Mouse (Mus musculus) kidney, postnatal 4 days (tissue): ENCODE data around the gene Ypel3.

Experiments
- DNase-seq, 2 experiments: peaks; one replicate each; pipeline ENCODE4 v3.0.0; 2021; ENCODE audit warnings: mixed read lengths in 2 of 2

Ypel3 gene

DNA sequence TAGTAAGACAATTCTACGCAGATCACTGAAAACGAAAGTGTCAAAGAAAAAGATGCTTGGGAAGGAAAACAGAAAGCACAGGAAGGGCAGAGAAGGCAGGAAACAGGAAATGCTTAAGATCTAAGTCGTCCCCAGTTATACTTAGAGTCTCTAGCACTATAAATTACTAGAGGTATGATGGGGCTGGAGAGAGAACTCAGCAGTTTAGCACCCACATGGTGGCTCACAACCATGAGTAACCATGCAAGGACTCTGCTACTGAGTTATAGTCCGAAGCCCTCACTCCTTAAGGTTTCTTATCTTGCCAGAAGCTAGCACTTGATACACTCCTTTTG lies 17.5 kb downstream of the Ypel3 start:
- DNase-seq = no peak

DNA sequence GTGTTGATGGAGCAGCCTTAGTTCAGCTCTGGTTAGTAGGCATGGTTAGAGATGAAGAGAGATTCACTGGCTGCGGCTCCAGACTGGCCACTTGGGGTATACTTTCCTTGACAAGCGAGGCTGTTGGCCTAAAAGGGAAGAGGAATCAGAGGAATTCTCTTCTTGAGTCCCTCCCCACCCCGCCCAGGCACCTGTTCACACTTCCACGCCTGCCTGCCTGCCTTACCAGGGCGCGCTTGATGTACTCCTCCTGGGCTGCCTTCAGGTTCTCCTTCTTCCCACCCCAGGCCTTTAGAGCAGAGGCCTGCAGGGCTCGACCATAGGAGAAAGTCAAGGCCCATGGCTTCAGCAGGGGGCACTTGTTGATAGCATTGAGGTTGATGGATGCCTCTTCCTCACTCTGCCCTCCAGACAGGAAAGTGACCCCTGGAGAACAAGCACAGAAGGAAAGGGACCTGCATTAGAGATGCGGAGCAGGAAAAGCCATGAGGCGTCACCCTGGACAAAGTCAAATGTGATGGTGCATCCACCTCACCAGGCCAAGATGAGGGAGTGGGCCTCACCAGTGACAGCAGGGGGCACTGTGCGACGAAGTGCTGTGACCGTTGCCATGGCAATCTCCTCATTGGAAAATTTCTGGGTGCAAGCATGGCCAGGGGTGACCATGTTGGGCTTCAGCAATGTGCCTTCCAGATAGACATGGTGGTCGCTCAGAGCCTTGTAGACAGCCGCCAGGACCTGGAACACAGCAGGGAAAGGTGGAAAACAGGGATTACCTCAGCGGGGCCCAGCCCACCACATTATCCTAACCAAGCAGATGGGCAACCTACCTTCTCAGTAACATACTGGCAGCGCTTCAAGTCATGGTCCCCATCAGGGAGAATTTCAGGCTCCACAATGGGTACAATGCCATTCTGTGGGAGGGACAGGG lies 18.9 kb downstream of the Ypel3 start:
- DNase-seq = no peak

DNA sequence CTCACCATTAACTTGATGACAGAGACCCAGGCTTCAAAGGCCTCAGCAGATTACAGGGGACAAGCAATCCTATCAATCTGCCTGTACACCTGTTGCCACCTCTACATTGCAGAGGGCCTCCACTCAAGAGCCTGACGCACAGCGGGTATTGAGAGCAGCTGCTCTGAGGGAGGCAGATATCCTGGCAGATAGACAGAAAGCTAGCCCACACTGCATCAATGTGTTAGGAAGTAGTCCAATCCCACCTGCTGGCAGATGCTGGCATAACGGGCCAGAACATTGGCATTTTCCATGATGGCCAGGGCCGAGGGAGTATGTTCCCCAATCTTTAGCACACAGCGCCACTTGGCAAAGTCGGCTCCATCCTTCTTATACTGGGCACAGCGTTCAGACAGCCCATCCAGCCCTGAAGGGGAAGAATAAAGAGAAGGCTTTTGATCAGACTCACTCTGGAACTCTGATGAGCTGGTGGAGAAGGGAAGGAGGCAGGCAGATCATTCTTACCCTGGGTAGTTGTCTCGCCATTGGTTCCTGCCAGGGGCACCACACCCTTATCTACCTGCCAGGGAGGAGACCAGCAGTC lies 19.7 kb downstream of the Ypel3 start:
- peak; percentile 61 to 70 for DNase-seq

DNA sequence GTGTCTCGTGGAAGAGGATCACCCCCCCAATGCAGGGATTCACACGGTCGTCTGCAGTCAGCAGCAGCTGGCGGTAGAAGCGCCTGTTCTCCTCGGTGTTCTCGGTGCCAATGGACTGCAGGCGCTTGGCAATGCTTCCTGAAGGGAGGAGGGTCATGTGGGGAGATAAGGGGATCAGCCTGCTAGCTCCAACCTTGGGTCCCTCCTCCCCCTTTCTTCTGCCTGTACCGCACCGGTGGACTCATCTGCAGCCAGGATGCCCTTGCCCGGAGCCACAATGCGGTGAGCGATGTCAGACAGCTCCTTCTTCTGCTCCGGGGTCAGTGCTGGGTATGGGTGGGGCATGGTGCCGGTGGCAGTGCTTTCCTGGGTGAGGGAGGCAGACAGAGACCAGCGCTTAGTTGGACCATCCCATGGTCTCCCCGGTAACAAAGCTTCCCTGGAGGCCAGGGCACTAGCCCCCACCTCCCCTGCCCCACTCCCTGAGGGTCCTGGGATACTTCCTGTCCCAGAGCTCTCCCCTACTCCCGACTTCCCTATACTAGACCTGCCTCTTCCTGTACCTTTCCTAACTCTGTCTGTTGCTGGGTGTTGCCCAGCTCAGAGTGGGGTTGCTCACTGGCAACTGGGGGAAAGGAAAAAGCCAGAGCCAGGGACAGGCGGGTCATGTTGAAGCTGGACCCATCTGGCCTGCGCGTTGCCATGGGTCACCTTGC lies 20.8 kb downstream of the Ypel3 start, which contains the start of gene Fam57b:
Fam57b (plus strand) TSS at position 258 of the 716 bp plus-strand sequence.
- DNase-seq = peak in 1 of 2 experiments; percentile 40

GRCm38 (mm10) chr7:126798127-126799049 lies 21.6 kb downstream of the Ypel3 start:
- DNase-seq = peak in 1 of 2 experiments; percentile 55

DNA sequence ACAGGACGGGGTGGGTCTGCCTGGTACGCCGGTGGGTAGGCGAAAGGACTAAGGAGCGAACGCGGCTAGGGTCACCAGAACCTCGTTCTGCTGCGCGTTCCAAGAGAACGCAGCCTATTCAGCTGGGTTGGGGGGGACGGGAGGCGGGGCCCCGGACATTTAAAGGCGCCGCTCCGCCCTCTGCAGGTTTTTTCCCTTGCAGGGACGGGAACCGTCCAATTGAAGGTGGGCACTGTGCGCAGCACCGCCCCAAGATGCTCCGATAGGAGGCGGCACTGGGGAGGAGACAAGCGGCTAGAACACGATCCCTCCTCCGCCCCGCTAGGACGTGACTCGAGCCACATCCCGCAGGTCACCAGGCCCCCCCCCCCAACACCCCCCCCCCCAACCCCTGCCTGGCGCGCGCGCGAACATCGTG lies 22.3 kb downstream of the Ypel3 start:
- DNase-seq = peak; percentile 97 to 98

DNA sequence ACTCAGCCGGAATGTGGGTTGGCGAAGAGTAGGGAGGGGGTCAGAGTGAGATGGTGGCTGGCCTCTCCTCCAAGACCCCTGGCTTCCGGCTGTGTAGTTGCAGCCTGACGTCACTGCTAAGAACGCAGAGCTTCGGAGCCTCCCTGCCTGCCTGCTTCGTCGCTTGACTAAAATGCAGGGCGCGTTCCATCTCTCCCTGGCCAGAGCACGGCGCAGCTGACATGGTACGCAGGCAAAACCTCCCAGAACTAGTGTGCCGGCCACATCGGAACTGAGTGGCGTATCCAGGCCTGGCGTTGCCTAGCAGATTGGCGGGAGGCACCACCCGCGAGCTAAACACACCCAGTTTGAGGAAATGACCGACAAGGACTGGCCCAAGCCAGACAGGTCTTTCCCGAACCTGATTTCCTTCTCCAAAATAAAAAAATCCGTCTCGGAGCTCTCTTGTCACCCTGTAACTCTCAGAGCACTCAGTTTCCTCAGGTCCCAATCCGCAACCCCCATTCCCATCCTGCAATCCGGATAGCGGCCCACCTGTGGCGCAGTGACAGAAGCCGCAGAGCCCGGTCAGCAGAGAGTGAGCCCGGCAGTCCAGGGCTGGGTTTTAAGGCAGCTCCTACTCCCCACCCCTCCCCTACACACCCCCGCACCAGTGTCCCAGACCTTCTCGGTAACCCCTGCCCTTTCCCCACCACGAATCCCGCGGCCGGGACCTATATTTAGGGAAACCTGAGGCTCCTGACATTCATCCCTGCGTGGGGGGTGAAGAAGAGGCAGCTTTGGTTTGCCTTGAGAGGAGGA lies 22.9 kb downstream of the Ypel3 start:
- peak in 1 of 2 experiments; percentile 51 for DNase-seq

GRCm38 (mm10) chr7:126800269-126801056 lies 23.7 kb downstream of the Ypel3 start:
- DNase-seq = no peak

- DNase-seq = no peak
Observed at GRCm38 (mm10) chr7:126801057-126801422, 24.3 kb downstream of the Ypel3 start.

DNA sequence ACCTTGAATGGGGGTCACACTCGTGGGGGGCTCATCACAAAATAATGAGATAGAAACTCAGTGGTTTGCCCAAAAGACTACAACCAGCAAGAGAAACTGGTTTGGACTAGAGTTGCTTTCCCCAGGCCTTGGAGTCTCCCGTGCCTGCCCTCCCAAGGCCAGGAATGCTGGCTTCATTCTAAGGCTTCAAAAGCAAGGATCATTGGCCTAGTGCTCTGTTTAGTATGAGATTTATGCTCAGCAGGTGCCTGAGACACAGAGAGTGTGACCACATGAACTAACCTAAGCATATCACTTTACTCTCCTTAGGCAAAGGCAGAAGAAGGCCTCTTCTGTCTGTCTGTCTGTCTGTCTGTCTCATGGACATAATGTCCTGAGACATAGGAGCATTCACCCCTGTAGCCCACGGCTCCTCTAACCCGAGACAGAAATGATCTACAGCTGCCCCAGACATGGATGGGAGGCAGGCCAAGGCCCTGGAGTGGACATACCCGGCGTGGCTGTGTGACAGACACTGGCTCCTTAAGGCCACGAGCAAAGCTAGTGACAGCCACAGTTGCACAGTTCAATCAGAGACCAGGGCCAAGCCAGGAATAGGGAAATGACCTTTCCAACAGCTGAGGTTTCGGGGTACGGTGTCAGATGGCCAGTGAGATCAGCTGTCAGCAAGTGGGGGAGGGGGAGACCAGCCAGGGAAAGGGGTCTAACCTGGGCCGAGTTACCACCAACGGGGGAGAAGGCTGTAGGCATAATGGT lies 25.6 kb downstream of the Ypel3 start:
- no peak for DNase-seq

DNA sequence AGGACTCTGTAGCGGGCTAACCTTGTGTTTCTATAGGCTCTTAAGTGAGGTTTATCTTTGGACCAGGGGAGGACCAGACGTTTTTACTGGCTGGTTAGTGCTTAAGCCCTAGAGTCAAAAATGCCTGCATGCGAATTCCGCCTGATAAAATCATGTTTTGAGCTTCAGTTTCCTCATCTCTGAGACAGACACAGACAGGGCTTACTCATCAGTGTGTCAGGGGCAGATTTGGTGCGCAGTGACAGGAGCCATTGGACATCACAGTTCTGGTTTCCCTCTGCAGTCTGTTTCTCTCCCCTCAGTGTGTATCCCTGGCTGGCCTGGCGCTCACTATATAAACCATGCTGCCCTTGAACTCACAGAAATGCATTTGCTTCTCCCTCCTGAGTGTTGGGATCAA lies 26.4 kb downstream of the Ypel3 start:
- no peak for DNase-seq

- no peak for DNase-seq
Observed at GRCm38 (mm10) chr7:126803751-126804150, 27.0 kb downstream of the Ypel3 start.

DNA sequence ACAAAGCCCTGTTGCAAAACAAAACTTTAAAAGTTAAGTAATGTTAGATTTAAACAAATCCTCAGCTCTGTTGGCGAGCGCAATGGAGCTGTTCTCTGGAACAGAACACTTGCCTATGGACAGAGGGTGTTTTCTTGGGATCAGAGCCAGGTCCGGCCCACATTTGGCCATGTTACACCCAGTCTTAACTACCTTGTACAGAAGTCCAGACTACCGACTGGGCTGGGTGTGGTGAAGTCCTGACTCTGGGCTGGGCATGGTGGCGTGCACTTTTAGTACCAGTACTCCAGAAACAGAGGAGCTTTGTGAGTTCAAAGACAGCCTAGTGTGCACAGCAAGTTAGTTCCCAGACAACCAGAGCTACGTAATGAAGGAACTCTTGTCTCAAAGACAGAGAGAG lies 30.2 kb downstream of the Ypel3 start:
- DNase-seq = no peak

DNA sequence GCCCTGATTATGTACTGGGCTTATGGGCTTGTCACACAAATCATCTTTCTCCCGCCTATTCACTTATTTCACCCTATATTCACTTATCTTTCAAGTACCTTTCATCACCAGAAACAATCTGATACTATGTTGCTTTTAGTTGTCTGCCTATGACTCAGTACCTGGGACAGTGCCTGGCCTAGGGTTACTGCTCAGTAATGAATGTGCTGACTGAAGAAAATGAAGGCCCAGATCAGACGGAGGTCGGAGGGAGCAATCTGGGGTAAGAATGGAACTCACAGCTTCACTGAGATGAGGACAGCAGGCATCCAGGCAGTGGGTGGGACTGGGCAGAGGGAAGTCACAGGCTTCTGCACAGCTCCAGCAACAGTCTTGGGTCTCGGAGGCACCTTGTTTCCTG lies 30.6 kb downstream of the Ypel3 start:
- DNase-seq = no peak

DNA sequence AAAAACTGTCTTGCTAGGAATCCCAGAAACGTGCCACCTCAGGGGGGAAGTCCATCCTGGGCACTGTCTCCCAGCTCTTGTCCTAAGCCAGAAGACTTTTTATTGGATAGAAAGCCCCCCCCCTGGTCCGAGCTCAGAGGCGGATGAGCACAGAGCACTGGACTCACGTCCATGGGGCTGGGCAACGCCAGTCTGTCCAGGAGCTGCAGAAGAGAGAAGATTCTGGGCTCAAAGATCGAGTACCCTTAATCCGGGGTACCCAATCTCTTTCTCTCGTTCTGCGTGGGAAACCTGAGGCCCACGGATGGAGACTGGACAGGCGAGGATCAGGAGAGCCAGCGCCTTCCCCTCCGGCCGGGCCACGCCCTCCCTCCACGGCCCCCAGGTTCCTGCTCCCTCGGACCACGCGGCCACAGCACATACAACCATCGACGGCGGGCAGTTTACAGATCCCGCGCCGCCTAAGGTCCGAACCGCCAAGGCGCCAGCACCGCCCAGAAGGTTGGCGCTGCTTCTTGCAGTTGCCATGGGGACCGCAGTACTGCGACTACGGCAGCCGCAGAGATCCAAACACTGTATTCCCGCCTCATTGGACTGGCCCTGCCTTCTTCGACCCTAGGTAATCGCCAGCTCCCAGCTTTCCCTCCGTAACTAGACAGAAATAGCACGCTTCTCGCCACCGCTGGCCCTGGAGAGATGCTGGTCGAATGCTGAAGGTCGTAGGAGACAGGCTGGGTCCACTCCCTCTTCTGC lies 32.1 kb downstream of the Ypel3 start:
- peak; percentile 91 to 93 for DNase-seq

DNA sequence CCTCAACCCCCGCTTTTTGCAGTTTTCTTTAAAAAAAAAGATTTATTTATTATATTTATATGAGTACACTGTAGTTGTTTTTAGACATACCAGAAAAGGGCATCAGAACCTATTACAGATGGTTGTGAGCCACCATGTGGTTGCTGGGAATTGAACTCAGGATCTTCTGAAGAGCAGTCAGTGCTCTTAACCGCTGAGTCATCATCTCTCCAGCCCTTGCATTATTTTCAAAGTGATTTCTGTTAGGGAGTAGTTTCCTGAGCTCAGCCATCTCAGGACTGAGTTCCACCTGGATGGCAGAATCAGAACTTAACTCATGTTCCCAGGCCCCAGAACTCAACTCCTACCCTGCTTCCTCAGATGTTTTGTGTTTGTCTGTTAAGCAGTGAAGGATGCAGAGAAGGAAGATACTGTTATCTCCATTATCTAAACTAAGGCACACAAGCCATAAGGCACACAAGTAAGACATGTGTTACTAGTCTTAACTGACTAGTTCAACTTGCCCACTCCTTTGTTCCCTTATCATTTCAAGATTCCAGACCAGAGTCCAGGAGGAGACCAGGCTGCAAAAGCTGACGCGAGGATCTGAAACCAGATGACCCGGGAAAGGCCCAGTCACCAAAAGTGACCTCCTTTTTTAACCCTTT lies 33.1 kb downstream of the Ypel3 start:
- DNase-seq = no peak

DNA sequence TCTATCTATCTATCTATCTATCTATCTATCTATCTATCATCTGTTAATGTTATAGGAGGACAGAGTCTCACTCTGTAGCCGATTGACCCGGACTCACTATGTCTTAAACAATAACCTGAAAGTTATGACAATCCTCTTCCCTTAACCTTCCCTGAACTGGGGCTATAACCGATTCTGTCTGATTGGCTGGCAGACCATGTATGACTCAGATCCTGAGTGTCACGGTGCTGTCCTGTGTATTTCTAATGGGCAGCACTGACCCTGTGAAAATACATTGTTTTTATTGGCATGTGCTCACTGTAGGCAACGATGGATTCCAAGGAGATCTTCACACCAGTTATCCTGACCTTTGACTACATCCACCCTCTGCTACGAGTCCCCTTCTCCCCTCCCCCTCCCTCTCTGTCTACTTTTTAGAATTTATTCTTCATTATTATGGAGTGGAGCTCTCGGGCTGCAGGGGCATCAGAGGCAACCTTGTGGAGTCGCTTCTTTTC lies 39.0 kb downstream of the Ypel3 start:
- no peak for DNase-seq

DNA sequence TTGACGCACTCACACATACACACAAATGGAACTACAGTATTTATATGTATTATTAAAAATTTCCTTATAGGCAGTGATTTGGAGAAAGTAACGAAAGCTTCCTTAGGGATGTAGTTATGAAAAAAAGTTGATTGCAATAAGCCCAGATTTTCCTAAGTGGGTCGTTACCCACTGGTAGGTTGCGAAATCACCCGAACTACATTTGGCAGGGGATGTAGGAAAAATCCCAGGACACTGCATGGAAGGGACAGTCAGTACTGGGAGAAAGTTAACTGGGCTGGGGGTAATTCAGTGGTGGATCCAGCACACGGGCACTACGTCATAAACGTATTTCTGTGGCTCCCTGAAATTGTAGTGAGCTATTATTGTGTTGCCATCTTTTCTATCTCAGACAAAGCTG lies 39.7 kb downstream of the Ypel3 start:
- DNase-seq = no peak

DNA sequence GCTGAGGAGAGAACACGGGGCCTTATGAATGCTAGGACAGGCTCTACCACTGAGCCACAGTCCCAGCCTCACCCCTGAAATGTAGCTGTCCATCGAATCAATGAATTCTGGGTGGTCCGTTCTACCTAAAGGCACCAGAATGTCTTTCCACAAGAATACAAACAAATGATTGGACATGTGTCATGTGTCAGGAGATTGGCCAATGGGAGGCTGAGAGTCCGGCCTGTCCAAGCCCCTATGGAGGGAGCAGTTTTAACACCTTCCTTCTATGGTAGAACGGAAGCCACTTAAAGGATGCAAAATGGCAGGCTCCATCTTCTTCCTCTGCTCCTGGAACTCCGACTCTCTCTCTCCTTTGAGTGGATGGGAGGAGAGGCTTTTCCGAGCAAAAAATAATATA lies 40.8 kb downstream of the Ypel3 start:
- no peak for DNase-seq
